Mouse (Mus musculus) megakaryocyte-erythroid progenitor cell, adult 5-6 weeks (primary cell): ENCODE results near the gene Ado. TPM values are rescaled to one million over a fixed set of nuclear protein-coding genes. Genes with fewer than 3 reads are reported as not detected.

Source experiments
- ATAC-seq: replicated peaks from 2 replicates; pipeline ENCODE4 v1.8.0; 2016; ENCODE audit warnings: mild to moderate bottlenecking, inconsistent platforms; ENCODE audit not compliant: severe bottlenecking, poor library complexity, low FRiP score, low TSS enrichment
- total RNA-seq, 2 experiments: library from RNA; stranded (forward) in 1 of 2; stranded (reverse) in 1 of 2; fragments of 200-1000, 215-1000 nt in 1 of 2; fragments of >200 nt in 1 of 2; fragmentation: Nextera tagmentation in 1 of 2; gene quantifications; 2 replicates each; pipeline ENCODE4 v1.2.3; 2014 to 2017

Gene Ado
- total RNA-seq, 2 experiments from 2014 or later = 14.1 to 22.6 TPM

DNA sequence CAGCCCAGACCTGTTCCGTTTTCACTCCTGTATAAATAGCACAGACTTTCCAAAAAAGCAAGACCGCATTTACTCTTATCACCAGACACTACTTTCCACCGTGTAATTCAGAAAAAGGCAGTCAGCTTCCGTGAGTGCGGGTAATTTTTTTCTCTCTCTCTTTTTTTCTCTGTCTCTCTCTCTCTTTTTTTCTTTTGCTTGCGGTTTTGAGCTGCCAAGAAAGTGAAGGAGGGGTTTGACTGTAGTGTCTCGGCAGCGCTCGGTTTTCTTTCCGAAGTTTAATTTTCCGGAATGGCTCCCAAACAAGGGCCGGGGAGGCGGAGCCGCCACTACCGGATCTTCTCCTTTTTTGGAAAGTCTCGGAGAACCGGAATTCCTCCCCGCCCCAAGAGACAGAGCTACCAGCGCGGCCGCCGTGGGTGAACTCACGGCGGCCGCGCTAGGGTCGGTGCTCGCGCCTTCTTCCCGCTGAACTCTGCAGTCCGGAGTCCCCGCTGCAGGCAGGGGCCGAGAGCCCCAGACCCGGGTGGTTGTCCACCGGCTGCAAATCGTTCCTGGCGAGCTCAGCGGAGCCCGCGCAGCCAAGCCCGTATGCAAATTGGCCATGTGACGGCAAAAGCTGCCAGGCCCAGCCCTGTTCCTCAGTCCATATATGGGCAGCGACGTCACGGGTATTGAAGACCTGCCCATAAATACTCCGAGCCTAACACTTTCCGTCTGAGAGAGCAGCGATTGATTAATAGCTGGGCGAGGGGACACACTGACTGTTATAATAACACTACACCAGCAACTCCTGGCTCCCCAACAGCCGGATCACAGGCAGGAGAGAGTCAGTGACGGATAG, 11.4 kb downstream of the Ado start:
- peak; percentile 87 for ATAC-seq

DNA sequence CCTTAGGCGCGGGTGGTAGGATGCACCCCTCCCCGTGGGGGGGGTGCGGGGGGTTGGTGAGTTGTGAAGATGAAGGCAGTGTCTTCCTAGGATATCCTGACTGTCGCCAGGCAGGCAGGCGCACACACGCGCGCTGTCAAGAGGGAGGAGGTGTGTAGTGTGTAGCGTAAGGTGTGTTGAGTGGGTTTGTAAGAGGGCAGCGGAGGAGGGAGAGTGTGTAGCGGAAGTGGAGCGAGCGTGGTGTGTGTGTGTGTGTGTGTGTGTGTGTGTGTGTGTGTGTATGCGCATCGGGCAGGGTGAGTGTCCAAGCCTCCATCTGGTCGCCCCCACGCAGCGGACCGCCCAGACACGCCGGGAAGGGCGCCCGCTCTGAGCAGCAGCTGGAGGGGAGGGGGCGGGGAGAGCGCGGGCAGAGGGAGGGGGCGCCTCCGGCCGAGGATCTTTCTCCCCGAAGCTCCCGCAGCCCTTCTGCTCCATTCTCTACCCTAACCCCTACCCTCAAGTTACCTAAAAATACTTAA, 12.1 kb downstream of the Ado start:
- ATAC-seq = no peak

DNA sequence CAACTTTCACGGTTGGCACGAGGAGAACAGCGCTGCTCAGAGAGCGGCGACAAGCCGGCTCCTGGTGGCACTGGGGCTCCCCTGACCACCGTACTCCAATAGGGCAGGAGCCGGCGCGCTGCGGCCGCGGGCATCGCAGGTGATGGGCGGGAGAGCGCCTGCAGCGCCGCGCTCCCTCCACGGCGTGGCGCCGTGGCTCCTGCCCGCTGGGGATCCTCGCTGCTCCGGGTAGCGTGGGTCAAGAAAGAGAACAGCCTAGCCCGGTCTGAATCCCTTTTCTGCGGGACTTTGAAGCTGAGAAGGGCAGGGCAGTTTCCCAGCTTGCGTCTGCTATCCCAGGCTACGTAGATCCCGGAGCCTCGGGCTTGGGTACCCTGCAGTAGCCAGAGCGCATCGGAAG, 12.8 kb downstream of the Ado start:
- peak; percentile 43 for ATAC-seq

- no peak for ATAC-seq
Observed at GRCm38 (mm10) chr10:67535256-67535655, 13.5 kb downstream of the Ado start, which contains the start of gene Egr2. Gene Egr2 (plus strand): TSS chr10:67535475.

DNA sequence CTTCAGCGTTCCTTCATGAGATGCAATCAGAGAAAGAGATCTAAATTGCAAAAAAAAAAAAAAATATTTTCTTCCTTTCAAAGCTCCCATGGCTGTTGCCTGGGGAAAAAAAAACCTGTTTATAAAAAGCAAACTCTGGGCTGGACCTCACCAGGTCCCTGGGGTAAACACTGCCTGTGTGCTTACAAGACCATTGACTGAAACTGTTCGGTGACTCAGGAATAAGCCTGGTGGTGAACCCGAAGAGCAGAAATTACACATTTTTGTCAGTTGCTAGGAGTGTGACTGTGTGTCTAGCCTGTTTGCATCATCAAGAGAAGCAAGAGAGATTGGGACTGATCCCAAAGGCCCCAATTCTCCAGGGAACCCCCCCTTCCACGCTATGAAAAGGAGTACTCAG, 19.0 kb downstream of the Ado start:
- ATAC-seq = no peak

DNA sequence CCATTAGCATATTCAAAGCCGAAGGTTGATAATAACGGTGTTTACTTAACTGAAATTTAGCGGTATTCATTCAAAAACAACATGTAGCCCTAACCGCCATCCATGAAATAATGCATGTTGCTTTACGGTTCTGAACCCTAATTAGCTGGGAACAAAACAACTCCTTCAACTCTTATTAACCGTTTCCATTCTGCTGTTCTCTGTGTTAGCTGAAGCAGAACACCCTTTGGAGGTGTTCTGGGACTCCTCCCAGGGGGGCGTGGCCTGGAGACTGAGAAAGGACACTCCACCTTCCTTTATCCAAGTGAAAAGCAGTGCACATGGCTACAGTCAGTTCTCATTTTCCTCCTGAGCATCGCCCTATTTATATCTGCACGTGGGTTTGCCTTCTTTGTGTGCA, 22.3 kb downstream of the Ado start:
- ATAC-seq = no peak

DNA sequence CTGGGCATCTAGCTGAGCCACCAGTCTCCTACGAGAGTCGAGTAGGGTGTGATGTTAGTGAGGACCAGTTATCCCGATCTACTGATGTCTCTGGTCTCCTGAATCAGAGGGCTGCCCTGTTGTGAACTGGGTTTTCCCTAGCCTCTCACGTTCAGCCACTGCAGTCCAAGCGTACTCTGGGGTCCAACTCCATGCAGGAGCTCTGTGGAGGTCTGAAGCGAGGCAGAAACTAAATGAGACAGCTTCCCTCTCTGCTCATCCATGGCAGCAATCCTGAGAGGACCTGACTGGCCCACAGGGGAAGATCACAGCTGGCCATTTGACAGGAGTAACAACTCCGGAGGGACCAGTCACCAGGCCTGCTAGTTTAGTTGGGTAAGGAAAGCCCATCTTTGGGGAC, 24.1 kb downstream of the Ado start:
- ATAC-seq = no peak

DNA sequence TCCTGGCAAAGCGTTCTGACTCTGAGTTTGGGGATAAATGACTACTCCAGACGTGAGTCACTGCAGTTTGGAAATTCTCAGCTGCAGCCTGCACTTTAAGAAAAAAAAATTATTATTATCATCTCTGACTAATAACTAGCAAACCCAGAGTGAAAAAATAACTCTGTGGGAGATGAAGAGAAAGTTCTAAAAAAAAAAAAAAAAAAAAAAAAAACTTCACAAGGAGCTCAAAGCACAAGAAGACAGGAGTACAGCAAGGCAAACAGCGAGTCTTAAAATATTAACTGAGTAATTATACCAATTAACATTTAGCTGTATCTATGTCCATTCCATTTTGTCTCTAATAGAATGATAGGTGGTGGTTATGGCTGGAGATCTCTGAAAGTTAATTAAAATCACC, 24.6 kb downstream of the Ado start:
- no peak for ATAC-seq

- no peak for ATAC-seq
Observed at GRCm38 (mm10) chr10:67518733-67519132, 30.0 kb downstream of the Ado start.

GRCm38 (mm10) chr10:67512871-67513270, 35.9 kb downstream of the Ado start:
- no peak for ATAC-seq

DNA sequence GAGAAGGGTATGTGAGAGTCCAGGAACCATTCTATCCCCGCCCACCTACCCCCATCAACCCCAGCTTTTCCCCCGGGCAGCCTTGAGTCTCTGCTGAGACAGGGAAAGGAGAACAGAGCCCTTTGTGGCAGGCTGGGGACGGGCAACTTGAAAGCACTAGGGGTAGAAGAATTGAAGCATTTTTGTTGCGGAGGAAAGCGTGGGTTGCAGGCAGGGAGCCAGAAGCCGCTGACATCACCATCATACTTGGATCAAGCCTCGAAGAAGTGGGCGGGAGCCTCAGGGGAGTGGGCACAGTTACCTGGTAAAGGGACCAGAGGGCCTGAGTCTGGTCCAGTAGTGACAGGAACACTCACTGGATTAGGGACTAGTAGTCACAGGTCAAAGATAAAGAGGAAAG, 36.5 kb downstream of the Ado start:
- no peak for ATAC-seq

DNA sequence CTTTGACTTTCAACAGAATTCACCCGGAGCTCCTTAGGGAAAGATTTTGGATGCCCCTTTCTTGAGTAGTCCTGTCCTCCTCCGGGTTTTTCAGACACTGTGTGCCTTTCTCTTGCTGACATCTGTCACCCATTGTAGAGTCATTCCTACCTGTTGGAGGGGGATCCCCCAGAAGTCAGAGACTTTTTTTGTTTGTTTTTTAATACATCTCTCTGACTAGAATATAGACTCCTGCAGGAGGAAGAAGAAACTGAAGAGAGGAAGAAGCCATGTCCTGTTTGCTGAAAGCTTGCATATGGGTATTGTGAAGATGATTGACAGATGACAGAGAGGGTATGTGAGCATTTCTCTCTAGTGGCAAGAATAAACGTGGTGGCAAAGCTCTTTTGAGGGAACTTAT, 43.5 kb downstream of the Ado start:
- no peak for ATAC-seq

GRCm38 (mm10) chr10:67504046-67504445, 44.7 kb downstream of the Ado start:
- no peak for ATAC-seq

DNA sequence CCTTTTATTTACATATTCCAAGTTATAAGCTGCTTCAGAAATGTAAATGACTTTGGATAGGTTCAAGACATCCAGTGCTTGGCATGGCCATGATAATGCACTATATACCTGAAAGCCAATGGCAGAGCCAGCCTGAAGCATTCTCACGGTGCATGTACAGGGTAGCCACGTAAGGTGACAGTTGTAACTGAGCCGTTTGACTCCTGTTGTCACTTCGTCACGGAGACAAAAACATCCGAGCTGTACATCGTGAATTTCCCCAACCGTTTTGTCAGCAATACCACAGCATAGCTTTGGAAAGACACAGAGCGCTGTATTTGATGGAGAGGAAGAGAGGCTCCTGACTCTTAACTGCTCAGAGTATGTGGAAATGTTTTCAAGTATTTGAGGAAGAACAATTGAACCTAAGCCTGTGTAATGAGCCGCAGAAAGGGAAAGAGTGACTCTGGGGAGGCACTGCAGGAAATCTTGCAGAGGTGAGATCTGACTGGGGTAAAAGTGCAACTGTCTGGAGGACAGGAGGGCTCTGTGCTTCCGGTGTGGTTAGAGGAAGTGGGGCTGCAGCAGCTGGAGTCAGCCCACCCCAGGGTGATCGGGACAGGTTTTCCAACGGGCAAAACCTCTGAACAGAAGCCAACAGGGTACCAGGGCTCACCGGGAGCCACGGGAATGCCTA, 45.3 kb downstream of the Ado start:
- peak; percentile 34; the same call in 1 of the 2 replicates for ATAC-seq

GRCm38 (mm10) chr10:67497951-67498350, 50.8 kb downstream of the Ado start:
- ATAC-seq = no peak

DNA sequence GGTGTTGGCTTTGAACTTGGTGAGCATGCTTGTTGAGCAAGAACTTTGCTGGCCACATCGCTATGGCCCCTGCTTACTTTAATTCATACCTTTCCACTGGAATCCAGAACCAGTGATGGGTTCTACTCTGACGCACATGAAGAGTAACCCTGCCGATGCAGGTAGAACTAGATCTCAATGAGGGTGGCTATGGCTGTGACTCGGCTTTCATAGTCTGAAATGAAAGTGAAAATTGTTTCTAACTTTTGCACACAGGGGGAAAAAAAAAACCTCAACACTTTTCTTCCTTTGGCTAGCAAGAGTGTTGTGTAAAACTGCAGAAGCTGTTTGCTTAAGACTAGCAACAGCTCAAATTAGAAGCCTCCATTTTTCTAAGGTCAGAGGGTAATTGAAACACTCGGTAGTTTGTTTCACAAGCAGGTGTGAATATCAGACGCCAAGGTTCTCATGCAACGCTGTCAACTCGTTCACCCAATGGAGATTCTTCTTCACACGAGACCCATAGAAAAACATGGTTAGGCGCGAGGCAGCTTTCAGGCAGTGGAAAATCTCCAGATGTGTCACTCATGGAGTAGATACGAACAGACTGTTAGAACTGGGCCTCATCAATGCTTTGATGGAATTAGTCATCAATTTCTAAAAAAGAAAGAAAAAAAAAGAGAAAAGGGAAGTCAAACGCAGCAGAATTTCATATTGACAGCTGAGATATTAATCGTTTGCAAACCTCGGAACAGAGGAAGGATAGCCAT, 51.4 kb downstream of the Ado start:
- no peak for ATAC-seq
